Mouse (Mus musculus) embryonic fibroblast, embryonic 13.5 days (primary cell): Measurements from ENCODE around the gene Nmb. TPM values are rescaled to one million over a fixed set of nuclear protein-coding genes. Genes with fewer than 3 reads are reported as not detected.

Source experiments
- H3K27ac ChIP-seq: 2 replicates; pipeline ENCODE4 v1.5.1; 2012; ENCODE audit warnings: low read length, control low read depth, inconsistent platforms; ENCODE audit not compliant: insufficient read depth
- H3K4me1 ChIP-seq: 2 replicates; pipeline ENCODE4 v1.6.1; 2011; ENCODE audit warnings: low read length; ENCODE audit not compliant: control insufficient read depth, insufficient read depth
- H3K4me3 ChIP-seq: 2 replicates; pipeline ENCODE4 v1.5.1; 2011; ENCODE audit warnings: mild to moderate bottlenecking, control low read depth, low read length; ENCODE audit not compliant: insufficient read depth
- CTCF ChIP-seq: IDR thresholded peaks from 2 replicates; pipeline ENCODE4 v1.5.1; 2011; ENCODE audit warnings: mild to moderate bottlenecking, control low read depth, low read length, moderate library complexity, borderline replicate concordance; ENCODE audit not compliant: insufficient read depth
- POLR2A ChIP-seq: IDR thresholded peaks from 2 replicates; pipeline ENCODE4 v1.6.1; 2011; ENCODE audit warnings: low read depth, mild to moderate bottlenecking, control low read depth, low read length, moderate library complexity
- polyA plus RNA-seq: library from polyadenylated mRNA; stranded (reverse); fragments of >200 nt; gene quantifications from 2 replicates; pipeline ENCODE4 v1.2.4, GENCODE M21; 2011; ENCODE audit warnings: low read depth; ENCODE audit not compliant: missing spikeins, insufficient read length

The Nmb gene
- polyA plus RNA-seq, 1 experiment: 1.1 TPM

DNA sequence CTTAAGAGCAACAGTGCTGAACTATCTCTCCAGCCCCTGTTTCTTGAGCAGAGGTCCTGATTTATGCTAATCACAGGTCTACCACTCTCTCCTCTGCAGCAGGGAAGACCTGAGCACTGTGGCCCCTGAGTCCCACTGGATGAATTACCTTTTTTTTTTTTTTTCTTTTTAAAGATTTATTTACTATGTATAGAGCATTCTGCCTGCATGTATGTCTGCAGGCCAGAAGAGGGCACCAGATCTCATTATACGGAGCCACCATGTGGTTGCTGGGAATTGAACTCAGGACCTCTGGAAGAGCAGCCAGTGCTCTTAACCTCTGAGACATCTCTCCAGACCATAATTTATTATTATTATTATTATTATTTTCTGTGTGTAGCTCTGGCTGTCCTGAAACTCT is 19.2 kb downstream of the Nmb start:
- TF ChIP-seq CTCF (no peak), POLR2A (no peak)
- Histone ChIP-seq H3K4me1 (no peaks in the 10 kb centered on the region), H3K27ac (no peak overlapping the region), H3K4me3 (no peak overlapping the region)

DNA sequence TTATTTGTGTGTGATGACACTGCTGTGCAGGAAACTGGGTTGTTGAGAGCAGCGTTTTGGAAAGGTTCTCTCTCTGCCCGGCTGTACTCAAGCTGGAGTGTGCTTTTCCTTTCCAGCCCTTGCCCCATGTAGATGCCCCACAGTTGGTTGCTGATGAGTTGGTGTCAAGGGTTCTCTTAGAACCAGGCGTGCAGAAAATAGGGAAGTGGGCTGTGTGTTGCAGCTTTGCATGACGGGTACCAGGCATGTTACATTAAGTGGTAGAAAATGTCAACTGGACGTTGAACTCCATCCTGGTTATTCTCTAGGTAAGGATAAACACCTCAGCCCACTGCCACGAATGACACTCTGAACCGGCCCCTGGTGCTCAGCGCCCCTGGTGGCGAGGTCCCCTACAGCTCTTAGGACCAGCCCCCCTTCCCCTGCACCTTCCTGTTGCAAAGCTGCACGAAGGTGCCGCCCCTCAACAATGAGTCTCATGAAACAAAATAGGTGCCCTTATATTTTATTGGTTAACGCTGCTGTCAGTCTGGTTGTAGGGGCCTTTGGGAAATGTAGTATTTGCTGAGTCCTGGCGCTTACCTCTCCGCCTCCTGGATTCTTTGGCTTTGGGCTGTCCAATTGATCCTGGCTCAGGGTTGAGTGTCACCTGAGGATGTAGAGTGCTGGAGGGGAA is 21.9 kb downstream of the Nmb start:
- Histone ChIP-seq H3K4me1 (no peaks in the 10 kb centered on the region), H3K4me3 (no peak overlapping the region), H3K27ac (no peak overlapping the region)
- TF ChIP-seq POLR2A (no peak), CTCF (0 out of 2 replicates have a peak, but pooled peaks have one; percentile 3)

DNA sequence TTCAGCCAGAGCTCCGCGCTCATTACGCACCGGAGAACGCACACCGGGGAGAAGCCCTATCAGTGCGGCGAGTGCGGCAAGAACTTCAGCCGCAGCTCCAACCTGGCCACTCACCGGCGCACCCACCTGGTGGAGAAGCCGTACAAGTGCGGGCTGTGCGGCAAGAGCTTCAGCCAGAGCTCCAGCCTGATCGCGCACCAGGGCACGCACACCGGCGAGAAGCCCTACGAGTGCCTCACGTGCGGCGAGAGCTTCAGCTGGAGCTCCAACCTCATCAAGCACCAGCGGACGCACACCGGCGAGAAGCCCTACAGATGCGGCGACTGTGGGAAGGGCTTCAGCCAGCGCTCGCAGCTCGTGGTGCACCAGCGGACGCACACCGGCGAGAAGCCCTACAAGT is 29.1 kb downstream of the Nmb start:
- Histone ChIP-seq H3K4me1 (no peaks in the 10 kb centered on the region), H3K4me3 (no peak overlapping the region), H3K27ac (no peak overlapping the region)
- TF ChIP-seq POLR2A (no peak), CTCF (no peak)

DNA sequence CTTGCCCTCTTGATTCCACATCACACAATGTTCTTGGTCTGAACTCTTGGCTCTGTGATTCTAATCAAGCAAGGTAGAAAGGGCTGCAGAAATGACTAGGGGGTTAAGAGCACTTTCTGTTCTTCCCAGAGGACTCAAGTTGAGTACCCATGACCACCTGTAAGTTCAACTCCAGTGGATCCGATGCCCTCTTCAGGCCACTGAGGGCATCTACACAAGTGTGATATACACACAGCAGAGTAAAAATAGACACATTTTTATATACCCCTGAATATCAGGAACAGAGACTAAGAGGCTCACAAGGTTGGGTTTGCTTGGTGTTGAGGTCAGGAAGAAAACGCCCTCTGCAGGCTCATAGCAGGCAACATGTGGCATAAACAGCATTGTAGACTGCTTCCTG is 31.2 kb downstream of the Nmb start:
- H3K27ac ChIP-seq: no peak overlapping the region
- TF ChIP-seq POLR2A (no peak), CTCF (no peak)
- no peak overlapping the region for H3K4me3 ChIP-seq
- no peaks in the 10 kb centered on the region for H3K4me1 ChIP-seq

DNA sequence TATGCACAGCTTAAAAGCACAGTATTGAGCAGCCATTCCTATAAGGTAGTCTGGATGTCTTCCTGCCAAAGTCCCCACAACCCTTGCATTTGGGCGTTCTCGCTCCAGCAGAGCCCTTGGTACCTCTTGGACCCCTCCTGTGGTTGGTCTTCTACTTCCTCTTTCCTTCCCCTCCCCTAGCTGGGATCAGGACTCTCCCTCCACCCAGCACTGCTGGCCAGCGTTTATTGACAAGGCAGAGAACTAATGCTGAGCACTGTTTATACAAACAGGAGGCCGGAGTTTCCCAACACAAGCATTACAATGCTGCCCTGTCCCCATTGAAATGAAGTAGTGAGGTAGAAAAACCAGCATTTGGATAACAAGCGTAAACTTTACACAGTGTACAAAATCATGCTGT is 31.8 kb downstream of the Nmb start:
- Histone ChIP-seq H3K27ac (no peak overlapping the region), H3K4me3 (no peak overlapping the region), H3K4me1 (no peaks in the 10 kb centered on the region)
- TF ChIP-seq POLR2A: no peak
- no peak for TF ChIP-seq CTCF

DNA sequence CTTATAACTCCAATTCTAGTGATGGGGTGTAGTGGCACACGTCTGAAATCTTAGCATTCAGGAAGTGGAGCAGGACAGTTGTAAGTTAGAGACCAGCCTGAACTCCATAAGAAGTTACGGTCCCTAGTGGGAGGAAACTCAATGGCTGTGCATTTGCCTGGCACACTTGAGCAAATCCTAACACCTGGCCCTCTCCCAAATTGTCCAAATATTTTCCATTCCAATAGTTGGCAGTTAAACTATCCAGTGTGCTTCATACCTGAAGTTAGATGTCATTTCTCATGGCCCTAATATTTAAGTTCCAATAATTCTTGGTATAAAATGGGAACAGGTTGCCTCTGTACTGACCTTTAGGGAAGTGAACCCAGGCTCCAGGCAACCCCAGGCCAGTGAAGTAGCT is 36.2 kb downstream of the Nmb start:
- TF ChIP-seq POLR2A (no peak), CTCF (no peak)
- Histone ChIP-seq H3K4me1 (peaks cover 2% of the 10 kb centered on the region; the same call in 1 of the 2 replicates), H3K27ac (no peak overlapping the region), H3K4me3 (no peak overlapping the region)

DNA sequence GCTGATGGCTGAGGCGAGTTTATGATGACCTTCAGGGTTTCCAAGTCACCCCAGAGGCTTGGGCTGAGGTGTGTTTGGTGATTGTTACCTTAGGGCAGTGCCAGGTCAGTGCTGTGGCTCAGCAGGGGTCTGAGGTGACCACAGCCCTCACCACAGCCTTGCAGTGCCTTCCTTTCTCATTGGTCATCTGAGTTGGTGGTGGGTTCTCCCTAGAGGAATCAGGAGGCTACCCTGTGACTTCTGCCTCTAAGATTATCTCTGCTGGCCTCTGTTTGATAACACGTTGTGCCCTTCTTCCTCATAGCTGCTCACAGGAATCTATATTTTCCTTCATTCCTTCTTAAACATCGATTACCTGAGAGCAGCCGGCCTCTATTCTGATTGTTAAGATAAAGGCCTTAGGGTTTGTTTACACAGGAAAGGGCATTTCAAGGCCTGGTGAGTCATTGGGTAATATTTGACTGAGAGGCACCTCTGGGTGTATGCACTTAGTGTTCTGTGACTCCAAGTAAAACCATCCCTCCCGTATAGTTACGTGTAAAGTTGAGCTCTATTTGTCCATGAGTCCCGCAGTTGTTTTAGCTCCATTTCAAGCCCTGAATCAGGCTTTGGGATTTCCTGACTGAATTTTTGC is 38.2 kb downstream of the Nmb start:
- TF ChIP-seq POLR2A (no peak), CTCF (no peak)
- no peak overlapping the region for H3K4me3 ChIP-seq
- H3K4me1 ChIP-seq: peaks cover 2% of the 10 kb centered on the region; the same call in 1 of the 2 replicates
- H3K27ac ChIP-seq: no peak overlapping the region

DNA sequence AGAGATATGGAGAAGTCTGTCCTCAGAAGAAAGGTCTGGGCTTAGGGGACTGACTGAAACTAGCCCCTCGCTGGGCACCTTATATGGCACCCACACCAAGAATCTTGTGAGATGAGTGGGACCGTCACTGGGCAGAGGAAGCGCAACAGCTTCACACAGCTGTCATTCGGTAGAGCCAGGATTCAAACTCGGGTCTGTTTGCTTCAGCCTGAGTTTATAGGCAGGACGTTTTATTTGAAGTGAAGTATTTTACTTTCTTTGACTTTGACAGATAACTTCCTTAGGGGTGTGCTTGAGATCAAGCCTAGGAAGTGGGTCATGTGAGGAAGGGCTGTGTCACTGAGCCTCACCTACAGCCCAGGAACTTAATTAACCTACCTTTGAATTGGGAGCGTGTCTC is 39.4 kb downstream of the Nmb start:
- Histone ChIP-seq H3K27ac (no peak overlapping the region), H3K4me3 (no peak overlapping the region), H3K4me1 (peaks cover 2% of the 10 kb centered on the region; the same call in 1 of the 2 replicates)
- TF ChIP-seq POLR2A: no peak
- TF ChIP-seq CTCF: no peak

DNA sequence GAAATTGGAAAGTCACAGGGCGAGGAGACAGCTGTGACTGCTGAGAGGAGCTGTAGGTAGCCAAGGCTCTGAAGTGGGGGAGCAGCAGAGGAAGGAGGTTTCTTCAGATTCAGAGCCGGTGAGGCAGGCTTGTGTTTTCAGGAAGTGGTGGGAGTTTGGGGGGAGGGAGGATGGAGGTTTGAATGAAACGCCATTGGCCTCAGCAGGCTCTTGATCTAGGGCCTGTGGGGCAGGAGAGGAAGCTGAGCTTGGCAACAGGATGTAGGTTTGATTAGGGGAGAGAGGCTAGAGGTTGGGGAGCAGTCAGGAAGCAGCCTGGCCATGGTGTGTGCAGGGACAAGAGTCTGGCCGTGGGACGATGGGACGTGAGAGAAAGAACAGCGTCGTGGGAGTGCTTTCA is 40.0 kb downstream of the Nmb start:
- Histone ChIP-seq H3K4me1 (peaks cover 2% of the 10 kb centered on the region; the same call in 1 of the 2 replicates), H3K4me3 (no peak overlapping the region), H3K27ac (no peak overlapping the region)
- TF ChIP-seq POLR2A: no peak

DNA sequence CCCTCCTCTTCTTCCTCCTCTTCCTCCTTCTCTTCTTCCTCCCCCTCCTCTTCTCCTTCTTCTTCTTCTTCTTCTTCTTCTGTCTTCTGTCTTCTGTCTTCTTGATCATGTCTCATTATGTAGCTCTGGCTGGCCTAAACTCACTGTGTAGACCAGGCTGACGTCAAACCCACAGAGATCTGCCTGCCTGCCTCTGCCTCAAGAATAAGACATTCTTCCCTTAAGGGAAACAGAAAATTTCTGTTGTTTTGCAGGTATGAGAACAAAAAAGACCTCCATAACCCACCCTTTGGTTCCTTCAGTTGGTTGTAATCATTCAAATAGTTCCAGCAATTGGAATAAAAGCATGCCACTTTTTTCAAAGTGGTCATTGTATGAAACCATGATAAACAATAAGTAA is 40.7 kb downstream of the Nmb start:
- H3K27ac ChIP-seq: no peak overlapping the region

DNA sequence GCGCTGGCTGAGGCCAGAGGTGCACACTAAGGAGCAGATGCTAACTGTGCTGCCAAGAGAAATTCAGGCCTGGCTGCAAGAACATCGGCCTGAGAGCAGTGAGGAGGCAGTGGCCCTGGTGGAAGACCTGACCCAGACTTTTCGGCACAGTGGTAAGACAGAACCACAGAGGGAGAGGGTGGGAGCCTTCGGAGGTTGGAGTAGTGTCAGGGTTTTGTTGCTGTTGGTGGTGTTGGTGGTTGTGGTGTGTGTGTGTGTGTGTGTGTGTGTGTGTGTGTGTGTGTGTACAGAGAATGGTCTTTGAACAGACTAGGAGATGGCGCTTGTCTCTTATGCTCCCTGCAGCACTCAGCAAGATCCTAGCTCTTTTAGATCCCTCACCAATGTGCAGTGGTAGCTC is 41.4 kb downstream of the Nmb start:
- no peak overlapping the region for H3K27ac ChIP-seq
- TF ChIP-seq CTCF: no peak
- no peak overlapping the region for H3K4me3 ChIP-seq
- H3K4me1 ChIP-seq: peaks cover 2% of the 10 kb centered on the region; the same call in 1 of the 2 replicates

More for the DNA sequence above, 40.7 kb downstream of the Nmb start:
- no peak for TF ChIP-seq CTCF
- TF ChIP-seq POLR2A: no peak
- Histone ChIP-seq H3K4me1 (peaks cover 2% of the 10 kb centered on the region; the same call in 1 of the 2 replicates), H3K4me3 (no peak overlapping the region)
